32 mouse cellular contexts compared by ENCODE assay signal in the genomic region with DNA sequence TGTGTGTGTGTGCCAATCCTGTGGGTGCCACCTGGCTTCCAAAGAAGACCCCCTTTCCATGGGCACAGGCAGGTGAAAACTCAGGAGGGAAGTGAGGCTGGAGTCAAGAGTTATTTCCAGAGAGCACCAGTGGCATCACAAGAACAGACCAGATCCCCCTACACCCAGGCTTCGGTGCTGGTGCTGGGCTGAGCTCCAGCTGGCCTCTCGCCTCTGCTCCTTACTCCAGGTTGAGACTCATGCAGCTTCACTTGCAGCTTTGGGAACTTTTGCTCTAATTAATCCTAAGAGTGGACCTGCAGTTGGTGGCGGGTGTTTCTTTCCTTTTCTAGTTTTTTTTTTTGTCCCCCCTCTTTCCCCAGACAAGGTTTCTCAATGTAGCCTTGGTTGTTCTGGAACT. TPM values are rescaled to one million over a fixed set of nuclear protein-coding genes. Genes with fewer than 3 reads are reported as not detected.
DNase-seq lines count a peak whose midpoint lies in the region; ATAC-seq lines count a peak whose summit lies in the region.
"Had no signal": no experiment of that assay in that cellular context is flagged by ENCODE, and none has a peak within 500 bp of the region (broad histone marks: within the 10 kb centered on the region; RNA-seq: fewer than 3 reads in every experiment).

No protein-coding gene starts in this region.

- no peak overlapping the region for H3K4me3 ChIP-seq in brown adipose tissue, adult 24 weeks (ENCODE audit: insufficient read depth, low read depth, low read length)
- H3K4me3 ChIP-seq: forebrain, embryonic 13.5 days; heart, embryonic 10.5 days; hindbrain, embryonic 12.5 days; intestine, embryonic 15.5 days; layer of hippocampus, adult 2 months; left cerebral cortex, adult 2 months; limb, embryonic 12.5 days; liver, embryonic 13.5 days; neural tube, embryonic 15.5 days had no signal

- DNase-seq in adrenal gland, postnatal 14 days: peak; percentile 51
- no peak for DNase-seq in adrenal gland, postnatal 4 days (ENCODE audit: low spot score in 2 of 2)
- DNase-seq in kidney, adult 9 months: peak; percentile 20
- DNase-seq in kidney, postnatal 14 days: no peak
- DNase-seq in 3134 (ENCODE audit: extremely low read depth, insufficient read length, low spot score): peak; percentile 40
- DNase-seq: B cell, adult 2 months; cerebellum, adult 11 months; cerebellum, adult 9-10 months; cerebellum, postnatal 36 days; gastrocnemius, postnatal 14 days; heart, postnatal 36 days; kidney, postnatal 10 days; liver, embryonic 13.5 days; lung, adult 2 months; lung, postnatal 10 days; midbrain, embryonic 14.5 days; retina, postnatal 1 day; right cerebral cortex, postnatal 14 days; thymus, postnatal 14 days had no signal

- peak overlapping the region; percentile 98 for H3K27ac ChIP-seq in brown adipose tissue, adult 24 weeks (replicated peaks; ENCODE audit: low read depth, low read length)
- H3K27ac ChIP-seq: forebrain, embryonic 13.5 days; heart, embryonic 10.5 days; hindbrain, embryonic 12.5 days; hindbrain, postnatal 0 days; intestine, embryonic 15.5 days; layer of hippocampus, adult 2 months; left cerebral cortex, adult 2 months; limb, embryonic 12.5 days; liver, embryonic 13.5 days; macrophage; neural tube, embryonic 15.5 days had no signal

- ATAC-seq in megakaryocyte-erythroid progenitor cell, adult 5-6 weeks (replicated peaks; ENCODE audit: low FRiP score, low TSS enrichment, poor library complexity, severe bottlenecking): no peak
- ATAC-seq: activated CD4-positive, CD25-positive, alpha-beta regulatory T cell, adult 4 months; forebrain, embryonic 13.5 days; hindbrain, postnatal 0 days had no signal

- peaks cover 2% of the 10 kb centered on the region; the same call in 1 of the 2 replicates for H3K4me1 ChIP-seq in brown adipose tissue, adult 24 weeks (ENCODE audit: control insufficient read depth, insufficient read depth, insufficient read length, low read length)
- H3K4me1 ChIP-seq: forebrain, embryonic 13.5 days; heart, embryonic 10.5 days; hindbrain, embryonic 12.5 days; intestine, embryonic 15.5 days; limb, embryonic 12.5 days; liver, embryonic 13.5 days; neural tube, embryonic 15.5 days had no signal

RNA-seq across cellular contexts. Expression of a gene that starts 30.3 kb away (rescaled TPM):
- 35.7 and 42.1 TPM in 2 replicates for total RNA-seq in adrenal gland, postnatal 14 days (2021)
- 10 to 100 TPM; 38.9 to 40.1 TPM for total RNA-seq in adrenal gland, postnatal 4 days (2021)
- 29.9 and 44.3 TPM in 2 replicates for polyA plus RNA-seq in brown adipose tissue, adult 24 weeks (2012; ENCODE audit: insufficient read depth, insufficient read length, missing spikeins)
- 6.6 and 15.3 TPM in 2 replicates for total RNA-seq in megakaryocyte-erythroid progenitor cell, adult 5-6 weeks (2014; fragmentation: Nextera tagmentation)
- 13.6 and 25.1 TPM in 2 replicates for total RNA-seq in megakaryocyte-erythroid progenitor cell, adult 5-6 weeks (2017)

Comparison
In these comparisons a context has a peak if more than half of its experiments do, and no peak if none do; other contexts are left out.
1. DNase-seq: peak in adrenal gland, postnatal 14 days (single experiment), kidney, adult 9 months (single experiment) and 3134 (single experiment); none in adrenal gland, postnatal 4 days (0 of 2) and kidney, postnatal 14 days (single experiment).